Mouse (Mus musculus): ENCODE data around the gene BC030867.

The BC030867 gene
- long read RNA-seq, experiment 1, partial matches to known transcripts: 0 of 1 reads
- long read RNA-seq, experiment 1, other reads (novel, unspliced or antisense): 0 of 1 reads
- long read RNA-seq, experiment 2: 0 reads

- intact Hi-C loops (cut with DNase I): no loop called here
Observed at GRCm38 (mm10) chr11:102248630-102249230, at the start of gene BC030867. Gene BC030867 (plus strand): TSS chr11:102248882.

- intact Hi-C loops (cut with DNase I): no loop called here
Observed at GRCm38 (mm10) chr11:102199856-102200255, 48.8 kb upstream of the BC030867 start.

- intact Hi-C loops (cut with DNase I): no loop called here
Observed at GRCm38 (mm10) chr11:102201408-102201821, 47.3 kb upstream of the BC030867 start.

DNA sequence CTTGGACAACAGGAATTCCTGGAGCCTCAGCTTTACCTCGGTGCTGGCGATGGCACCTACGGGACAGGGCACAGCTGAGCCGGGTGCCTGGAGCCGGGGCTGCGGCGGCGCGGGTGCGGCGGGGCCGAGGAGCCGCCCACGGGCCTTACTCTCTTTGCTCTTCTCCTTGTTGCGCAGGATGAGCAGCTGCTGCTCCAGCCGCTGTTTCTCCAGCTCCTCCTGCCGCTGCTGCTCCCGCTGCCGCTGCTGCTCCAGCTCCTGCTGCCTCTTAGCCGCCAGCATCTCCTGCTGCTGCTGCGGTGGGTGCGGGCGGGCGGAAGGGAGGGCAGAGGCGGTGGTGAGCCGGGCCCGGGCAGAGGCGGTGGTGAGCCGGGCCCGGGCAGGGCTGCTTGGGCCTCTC, 42.2 kb upstream of the BC030867 start:
- intact Hi-C loops (cut with DNase I): no loop called here

GRCm38 (mm10) chr11:102207825-102208777, 40.6 kb upstream of the BC030867 start:
- intact Hi-C loops (cut with DNase I): no loop called here

DNA sequence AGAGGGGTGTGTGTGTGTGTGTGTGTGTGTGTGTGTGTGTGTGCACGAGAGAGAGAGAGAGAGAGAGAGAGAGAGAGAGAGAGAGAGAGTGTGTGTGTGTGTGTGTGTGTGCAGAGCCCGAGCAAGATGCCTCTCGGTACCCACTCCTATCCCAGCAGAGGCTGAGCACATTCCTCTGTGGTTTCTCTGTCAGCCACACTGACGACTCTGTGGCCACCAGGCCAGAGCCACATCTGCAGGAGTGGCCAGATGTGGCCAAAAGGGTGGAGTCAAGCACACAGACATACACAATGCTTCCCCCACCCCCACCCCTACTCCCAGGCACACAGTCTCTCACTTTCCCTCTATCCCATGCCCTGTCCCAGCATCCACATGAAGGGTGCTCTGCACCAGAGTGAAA, 39.8 kb upstream of the BC030867 start:
- intact Hi-C loops (cut with DNase I): no loop called here

DNA sequence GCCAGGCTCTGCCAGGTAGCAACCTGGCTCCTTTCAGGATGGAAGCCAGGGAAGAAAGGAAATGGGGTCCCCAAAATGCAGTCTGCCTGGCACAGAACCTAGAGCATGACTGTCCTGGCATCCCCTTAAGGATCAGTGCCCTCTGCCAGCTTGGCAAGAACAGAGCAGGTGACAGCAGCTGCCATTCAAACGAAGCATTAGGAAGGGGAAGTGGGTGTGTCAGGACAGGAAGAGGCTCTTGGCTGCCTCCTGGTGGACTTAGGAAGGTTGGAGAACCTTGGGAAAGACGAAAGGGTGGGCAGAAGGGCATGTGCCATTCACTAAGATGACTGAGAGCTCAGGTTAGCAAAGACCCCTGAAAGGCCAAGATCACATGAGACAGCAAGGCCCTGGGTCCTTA, 38.9 kb upstream of the BC030867 start:
- intact Hi-C loops (cut with DNase I): no loop called here

- intact Hi-C loops (cut with DNase I): no loop called here
Observed at GRCm38 (mm10) chr11:102210185-102210584, 38.5 kb upstream of the BC030867 start.

DNA sequence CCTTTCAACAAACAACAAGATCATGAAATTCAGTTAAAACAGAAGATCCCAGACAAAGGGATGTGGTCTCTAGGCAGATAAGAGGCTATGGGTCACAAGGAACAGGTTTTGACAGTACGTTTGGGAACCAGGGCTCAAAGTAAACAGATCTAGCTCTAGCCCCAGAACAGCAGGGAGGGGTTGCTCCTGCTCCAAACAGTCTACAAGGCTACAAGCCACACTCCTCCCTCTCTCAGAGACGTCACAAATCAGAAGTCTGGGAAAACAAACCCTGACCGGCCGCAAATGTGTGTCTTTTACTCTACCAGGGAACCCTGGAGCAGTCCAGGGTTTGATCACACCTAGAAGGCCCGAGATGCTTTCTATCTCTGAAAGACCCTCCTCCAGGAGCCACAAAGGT, 37.7 kb upstream of the BC030867 start:
- intact Hi-C loops (cut with DNase I): no loop called here

DNA sequence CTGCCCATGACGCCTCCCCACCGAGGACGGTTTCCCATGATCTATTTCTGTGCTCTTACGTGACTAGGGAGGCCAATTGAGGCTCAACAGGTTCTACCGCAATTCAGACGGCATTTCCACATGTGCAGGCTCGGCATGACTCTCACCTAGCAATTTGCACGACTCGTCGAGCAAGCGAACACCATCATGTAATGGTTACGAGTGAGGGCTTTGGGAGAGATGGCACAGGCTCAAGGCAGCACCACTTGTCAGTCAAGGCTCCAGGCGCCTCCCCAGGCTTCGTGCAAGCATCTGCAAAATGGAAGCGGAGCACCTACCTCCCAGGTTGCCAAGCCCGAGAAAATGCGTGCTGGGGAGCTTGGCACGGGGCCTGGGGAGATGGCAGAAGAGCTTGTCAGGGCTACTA, 36.7 kb upstream of the BC030867 start:
- intact Hi-C loops (cut with DNase I): no loop called here

- intact Hi-C loops (cut with DNase I): no loop called here
Observed at GRCm38 (mm10) chr11:102214430-102215156, 34.1 kb upstream of the BC030867 start.

GRCm38 (mm10) chr11:102215511-102215910, 33.2 kb upstream of the BC030867 start:
- intact Hi-C loops (cut with DNase I): no loop called here

DNA sequence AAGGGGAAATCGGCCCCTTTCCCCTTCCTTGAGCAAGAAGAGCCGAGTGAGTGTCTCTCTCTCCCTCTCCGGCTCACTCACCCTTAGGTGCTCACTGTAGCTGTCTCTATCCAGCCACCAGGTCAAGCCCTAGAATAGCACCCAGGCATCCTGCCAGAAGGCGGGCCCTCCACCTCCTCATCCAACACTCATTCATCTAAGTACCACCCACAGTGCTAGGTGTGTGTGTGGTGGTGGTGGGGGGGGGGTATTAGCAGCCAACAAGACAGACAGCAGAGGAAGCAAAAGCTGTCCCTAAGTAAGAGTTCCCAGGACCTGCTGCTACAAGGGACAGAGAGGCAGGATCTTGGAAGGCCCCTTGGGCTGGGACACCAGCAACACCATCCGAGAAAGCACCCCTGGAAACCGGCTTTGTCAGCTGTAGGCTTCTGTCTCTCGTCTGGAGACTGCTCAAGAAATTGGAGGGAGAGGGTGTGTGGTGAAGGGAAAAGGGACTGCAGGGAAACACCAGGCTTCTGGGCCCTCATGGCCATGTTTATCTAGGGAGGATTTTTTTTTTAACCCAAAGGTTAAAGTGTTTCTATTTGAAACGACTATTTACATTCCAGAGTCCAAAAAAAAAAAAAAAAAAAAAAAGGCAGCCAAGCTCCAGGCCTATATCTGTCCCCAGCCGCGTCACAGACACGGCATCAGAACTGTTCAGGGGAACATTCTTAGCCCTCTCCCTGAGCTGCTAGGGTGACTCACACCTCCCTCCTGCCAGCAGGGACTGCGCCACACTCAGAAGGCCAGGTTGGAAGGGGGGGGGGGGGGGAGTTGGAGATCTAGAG, 32.4 kb upstream of the BC030867 start:
- intact Hi-C loops (cut with DNase I): no loop called here

DNA sequence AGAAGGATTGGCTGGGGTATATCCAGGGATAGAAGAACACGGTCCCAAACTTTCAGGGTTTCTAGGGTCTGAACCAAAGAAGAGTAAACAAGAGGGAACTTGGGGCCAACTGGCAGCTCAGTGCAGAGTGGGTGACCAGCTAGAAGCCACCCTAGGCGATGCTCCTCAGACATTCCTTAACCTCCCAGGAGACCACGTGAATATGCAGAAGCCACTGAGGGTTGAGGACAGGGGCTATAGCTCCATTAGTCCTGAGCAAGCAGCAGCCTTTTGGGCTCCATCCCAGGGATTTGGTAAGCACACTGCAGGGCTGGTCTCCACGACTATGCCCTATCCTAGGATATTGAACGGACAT, 31.8 kb upstream of the BC030867 start:
- intact Hi-C loops (cut with DNase I): no loop called here

DNA sequence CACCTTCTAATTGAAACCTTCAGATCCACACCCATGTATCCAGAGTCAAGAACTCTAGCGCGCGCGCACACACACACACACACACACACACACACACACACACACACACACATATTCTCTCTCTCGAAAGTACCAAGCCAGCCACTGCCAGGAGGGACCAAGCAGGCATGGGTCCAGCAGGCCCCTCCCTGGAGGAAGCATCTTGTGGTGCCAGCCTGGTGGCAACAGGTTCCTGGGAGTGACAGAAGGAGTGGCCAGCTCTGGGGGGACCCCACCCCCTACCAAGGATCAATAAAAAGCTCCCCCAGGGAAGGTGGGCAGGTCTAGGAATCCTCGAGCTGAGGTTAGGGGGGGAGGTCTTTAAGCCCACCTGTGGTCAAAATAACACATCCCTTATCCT, 31.3 kb upstream of the BC030867 start:
- intact Hi-C loops (cut with DNase I): no loop called here

DNA sequence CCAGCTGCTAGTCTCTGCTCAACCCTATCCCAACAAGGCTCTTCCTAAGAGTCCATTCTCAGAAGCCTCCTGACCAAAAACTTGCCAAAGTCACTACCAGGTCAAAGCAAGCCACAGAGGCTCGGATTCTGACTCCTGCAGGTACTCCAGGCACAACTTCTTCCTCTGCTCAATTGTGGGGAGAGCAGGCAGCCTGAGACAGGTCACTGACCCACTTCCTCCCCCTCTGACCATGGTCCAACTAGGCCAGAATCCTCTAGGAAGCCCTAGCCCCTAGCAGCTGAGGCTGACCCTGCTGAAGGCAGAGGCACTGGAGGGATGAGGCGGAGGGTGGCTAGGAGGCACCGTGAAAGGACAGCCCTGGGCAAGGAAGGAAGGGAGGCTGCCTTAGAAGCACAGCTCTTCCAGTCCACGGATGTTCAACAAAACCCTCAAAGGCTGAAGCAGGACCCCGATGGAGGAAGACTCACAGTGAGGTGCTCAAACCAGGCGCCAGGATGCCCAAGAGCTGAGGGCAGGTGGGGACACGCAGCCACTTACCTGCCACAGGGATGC, 30.7 kb upstream of the BC030867 start:
- intact Hi-C loops (cut with DNase I): no loop called here

DNA sequence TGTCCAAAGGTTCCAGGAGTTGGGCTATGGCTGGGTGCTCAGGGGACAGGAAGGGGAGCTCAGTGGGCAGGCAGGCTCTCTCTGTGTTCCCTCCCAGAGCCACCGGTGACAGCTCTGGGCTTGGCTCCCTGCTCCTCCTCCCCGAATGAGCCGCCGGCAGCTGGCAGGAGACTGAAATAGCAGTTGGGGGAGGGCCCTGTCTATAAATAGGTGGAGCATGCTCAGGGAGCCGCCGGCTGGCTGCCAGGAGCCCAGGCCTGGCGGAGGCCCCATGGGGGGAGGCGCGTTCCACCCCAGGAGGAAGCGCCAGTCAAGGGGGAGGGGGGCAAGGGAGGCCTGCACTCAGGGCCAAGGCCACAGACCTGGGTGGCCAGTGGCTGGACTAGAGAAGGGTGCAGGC, 29.9 kb upstream of the BC030867 start:
- intact Hi-C loops (cut with DNase I): no loop called here

DNA sequence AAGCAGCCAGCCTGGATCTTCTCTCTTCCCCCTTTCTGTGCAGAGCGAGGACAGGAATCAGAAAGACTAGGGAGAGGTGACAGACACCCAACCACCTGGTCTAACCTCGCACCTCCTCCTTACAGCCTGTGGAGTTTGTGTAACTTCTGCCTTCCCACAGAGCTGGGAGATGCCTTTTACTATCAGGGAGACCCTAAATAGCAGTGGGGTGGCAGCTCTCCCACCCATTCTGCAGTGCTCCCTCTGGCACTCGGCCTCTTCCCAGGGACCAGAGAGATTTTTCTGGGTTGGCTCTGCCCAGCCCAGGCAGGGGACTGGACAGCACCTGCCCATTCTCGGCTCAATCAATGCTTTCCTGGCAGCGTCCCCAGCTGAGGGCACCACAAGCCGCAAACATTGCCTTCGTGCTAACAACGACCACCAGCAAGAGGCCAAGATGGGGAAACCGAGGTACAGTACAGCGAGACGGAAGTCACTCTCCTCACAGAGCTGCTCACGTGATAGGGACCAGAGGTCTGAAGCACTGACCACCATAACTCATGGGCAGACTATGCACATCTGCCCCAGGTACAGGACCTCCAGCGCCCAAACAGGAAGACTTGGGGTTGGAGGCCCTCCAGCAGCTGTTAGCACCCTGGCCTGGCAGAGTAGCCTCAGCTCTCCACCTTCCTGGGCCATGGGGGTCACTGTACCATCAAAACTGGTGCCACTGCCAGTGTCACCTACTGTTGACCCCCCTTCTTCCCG, 29.3 kb upstream of the BC030867 start:
- intact Hi-C loops (cut with DNase I): no loop called here

DNA sequence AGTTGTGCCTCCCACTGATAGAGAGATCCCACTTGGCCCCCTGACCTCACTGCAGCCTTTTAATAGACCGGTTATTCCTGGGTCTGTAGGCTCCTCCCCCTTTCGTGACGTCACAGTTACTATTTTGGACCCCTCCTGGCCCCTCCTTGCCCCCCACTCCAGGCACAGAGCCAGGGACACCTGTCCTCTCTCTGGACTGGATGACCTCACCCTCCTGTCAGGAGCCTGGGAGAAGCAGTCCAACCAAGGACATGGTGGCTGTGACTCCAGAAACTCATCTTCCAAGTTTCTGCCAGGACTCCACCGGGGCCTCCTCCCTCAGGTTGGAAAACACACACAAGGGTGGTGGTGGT, 28.7 kb upstream of the BC030867 start:
- intact Hi-C loops (cut with DNase I): loop anchor here (10.0 kb wide), 1 partner anchor 65 kb away; the partner anchor contains the start of gene Tmem101

- intact Hi-C loops (cut with DNase I): loop anchor here (10.0 kb wide), 1 partner anchor 66 kb away; the partner anchor contains the start of gene Tmem101
Observed at GRCm38 (mm10) chr11:102220451-102220850, 28.2 kb upstream of the BC030867 start.

Data from adrenal gland (tissue).